Mouse (Mus musculus) urinary bladder, postnatal 10 days (tissue): ENCODE data around the gene Mb21d2.

Experiments used
- DNase-seq: peaks from one replicate; pipeline ENCODE4 v3.0.0; 2022; ENCODE audit warnings: low spot score

Gene Mb21d2

DNA sequence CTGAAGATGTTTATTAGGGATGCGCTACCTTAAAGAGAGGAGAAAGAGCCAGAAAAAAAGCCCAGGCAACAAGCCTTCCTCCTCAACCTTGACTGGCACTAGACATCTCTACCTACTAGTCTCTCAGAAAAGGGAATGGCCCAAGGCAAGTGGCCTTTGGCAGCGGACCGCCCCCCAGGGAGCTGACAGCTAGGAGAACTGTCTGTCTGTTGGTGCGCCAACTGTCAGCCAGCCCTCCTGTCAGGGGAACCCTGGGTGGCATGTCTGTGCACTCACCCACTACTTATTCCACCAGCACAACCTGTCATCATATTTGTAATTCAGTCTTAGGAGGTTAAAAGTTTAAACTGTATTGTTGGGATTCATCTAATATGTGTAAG, 30.3 kb downstream of the Mb21d2 start:
- no peak for DNase-seq

DNA sequence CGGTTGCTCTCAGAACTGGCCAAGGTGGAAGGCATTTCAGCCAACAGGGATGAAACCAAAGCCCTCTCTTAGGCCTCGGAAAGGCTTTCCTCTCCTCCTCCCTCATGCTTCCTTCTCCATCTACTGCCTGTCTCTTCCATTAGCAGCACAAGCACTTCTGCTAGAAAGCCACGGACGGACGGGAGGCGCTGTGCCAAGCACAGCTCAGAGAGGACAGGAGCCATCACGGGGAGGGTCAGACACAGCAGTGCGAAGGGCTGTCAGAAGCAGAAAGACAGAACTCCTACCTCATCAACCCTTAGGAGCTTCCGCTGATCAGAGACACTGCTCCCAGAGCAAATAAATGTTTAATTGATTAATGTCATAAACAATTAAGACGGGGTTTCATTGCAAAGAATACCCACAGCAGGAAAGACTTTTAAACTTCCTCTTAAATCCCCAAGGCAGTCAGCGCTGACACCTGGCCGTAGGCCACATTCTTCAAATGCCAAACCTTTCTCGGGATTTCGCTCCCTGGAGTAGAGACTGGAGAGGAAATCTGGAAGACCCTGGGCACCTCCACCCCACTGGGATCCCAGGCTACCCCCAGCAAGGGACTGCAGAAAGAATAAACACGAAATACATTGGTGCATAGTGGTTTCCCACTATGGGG, 30.8 kb downstream of the Mb21d2 start:
- no peak for DNase-seq

GRCm38 (mm10) chr16:28896571-28896970, 32.9 kb downstream of the Mb21d2 start:
- DNase-seq: no peak

GRCm38 (mm10) chr16:28894872-28895271, 34.6 kb downstream of the Mb21d2 start:
- no peak for DNase-seq

DNA sequence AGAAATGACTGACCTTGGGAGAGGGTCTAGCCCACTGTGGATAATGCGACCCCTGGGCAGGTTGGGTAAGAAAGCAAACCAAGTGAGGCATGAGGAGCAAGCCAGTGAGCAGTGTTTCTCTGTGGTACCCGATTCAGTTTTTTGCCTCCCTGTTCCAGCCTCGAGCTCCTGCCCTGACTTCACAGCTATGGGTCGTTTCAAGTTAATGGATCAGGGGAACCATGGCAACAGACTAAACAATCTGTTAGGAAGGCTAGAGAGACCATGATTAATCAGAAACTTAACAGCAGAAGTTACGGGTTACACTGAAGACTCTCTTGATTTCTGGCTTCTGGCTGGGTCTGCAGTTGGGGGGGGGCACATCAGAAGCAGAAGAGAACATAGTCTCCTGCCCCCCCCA, 36.2 kb downstream of the Mb21d2 start:
- DNase-seq: no peak

GRCm38 (mm10) chr16:28886201-28886745, 43.2 kb downstream of the Mb21d2 start:
- DNase-seq: no peak

- no peak for DNase-seq
Observed at GRCm38 (mm10) chr16:28885474-28885873, 44.0 kb downstream of the Mb21d2 start.

DNA sequence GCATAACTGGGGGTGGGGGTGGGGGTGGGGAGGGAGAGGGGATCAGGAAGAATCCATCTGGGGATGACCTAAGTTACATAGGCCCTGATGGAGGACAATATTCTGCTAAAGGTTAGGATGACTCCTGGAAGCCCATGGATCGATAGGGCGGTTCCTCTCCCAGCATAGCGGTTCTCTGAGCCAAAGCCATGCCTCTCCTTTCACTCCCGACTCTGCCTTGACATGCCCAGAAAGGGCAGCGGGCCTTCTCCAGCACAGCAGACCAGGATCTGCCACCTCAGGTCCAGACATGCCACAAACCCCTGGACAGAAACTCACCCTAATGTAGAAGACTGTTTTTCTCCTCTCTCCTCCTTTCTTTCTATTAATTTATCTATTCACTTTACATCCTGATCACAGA, 44.8 kb downstream of the Mb21d2 start:
- no peak for DNase-seq

DNA sequence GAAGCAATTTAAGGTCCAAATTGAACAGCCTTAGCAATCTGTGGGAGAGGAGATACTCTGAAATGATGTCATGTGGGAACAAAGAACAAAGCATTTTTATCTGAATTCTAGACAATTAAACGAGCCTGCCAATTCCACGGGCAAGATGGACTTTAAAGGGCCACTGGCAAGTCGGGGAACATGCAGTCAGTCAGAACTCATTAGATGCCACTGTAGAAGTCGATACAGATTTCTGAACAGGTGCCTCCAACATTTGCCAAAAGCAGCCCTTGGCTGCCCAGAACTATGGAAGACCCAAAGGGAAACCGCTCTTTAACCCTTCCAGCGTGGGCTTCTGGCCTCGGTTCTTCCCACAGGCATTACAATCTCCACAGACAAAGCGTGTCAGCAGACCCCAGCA, 45.8 kb downstream of the Mb21d2 start:
- no peak for DNase-seq

GRCm38 (mm10) chr16:28882687-28883428, 46.6 kb downstream of the Mb21d2 start:
- DNase-seq: no peak

DNA sequence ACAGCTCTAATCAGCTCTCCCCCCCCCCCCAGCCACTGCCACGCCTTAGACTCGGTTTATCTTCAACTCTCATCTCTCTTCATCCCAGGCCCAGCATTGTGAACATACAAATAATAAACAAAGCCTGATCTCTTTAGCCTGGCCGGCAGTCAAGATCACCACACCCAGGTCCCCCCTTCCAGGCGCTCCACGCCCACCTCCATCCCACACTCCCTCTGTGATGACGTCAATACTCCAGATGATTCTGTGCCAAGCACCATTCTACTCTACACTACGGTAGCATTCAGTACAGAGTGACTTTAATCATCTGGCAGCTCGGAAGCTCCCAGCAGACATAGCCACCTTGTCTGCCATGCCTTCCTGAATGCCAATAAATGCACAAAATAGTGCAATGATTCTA, 47.7 kb downstream of the Mb21d2 start:
- no peak for DNase-seq

DNA sequence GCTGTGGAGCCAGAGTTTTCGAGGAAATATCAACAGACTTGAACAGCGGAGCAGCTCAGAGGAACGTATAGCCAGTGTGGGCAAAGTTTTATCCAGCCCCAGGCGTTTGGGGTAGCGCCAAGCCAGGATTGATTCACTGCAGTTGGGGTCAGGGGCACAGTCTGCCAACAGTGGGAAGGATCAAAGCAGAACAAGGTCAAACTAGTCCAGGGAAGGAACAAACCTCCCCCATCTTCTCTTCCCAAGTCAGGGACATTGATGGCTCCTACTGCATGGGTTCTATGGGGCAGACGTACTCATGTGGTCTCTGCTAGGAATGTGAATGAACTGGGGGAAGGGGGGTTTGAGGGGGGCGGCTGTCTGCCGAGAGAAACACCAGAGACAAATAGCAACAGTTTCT, 48.7 kb downstream of the Mb21d2 start:
- no peak for DNase-seq

DNA sequence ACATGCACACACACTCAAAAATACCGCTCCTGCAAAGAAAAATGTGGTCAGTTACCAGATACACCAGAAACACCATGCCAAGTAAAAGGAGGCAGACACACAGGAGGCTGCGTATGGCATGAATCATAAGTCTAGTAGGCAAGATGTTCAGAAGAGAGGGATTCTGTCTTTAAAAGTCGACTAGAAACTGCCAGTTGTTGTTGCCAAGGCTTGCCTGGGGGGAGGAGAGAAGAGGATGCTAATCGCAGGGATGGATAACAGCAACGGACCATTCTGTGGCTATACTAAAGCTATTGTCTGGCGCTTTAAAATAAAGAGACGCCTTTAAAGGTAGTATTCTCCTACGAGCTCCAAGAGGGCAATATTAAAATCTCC, 49.2 kb downstream of the Mb21d2 start:
- DNase-seq: no peak

DNA sequence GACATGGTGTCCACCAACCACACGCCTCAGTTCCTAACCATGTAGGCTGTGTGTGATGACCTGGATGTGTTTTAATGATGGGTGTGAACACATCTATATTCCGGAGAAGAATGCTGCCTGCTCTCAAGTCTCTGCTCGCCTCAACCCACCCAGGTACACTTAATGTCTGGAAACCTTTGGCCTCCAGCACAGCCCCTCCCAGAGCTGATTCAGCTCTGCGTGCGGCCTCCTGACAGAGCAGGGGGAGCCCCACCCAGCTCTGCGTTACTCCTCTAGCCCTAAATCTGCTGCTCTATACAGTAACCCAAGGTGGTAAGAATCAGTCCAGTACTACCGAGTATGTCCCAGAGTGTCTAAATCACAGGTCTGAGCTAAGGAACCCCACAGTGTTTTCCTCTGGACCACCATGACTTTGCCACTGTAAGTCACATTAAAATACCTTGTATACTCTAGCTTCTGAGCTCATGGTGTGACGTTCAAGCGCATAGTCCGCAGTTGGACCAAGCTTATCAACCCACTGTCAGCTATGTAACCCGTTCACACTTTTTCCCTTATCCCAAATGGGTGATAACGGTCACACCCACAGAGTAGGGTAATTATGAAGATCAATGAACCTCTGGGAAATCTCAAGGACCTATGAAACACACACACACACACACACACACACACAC, 49.7 kb downstream of the Mb21d2 start:
- no peak for DNase-seq

DNA sequence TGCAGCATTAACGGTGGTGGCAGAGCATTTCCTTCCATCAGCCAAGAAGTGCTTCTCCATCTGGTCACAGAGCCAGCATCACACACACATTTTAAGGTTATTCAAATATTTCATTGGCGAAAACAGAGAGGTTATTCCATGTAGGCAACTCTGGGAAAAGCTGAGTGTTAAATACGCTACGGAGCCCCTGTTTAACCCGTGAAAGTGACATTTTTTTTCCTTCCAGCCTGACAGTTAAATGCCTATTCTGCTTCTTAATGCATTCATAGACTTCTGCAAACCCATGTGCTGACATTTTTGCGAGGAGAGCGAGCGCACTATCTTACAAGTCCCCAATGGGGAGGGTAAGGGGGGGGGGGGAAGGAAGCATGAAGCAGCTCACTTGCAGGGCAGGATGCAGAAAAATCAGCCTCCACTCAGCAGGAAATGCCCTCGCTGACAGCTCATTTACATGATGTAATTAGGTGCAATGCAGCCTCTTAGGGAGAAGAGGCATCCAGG, 52.3 kb downstream of the Mb21d2 start:
- no peak for DNase-seq

- DNase-seq: no peak
Observed at GRCm38 (mm10) chr16:28873404-28873895, 56.0 kb downstream of the Mb21d2 start.

DNA sequence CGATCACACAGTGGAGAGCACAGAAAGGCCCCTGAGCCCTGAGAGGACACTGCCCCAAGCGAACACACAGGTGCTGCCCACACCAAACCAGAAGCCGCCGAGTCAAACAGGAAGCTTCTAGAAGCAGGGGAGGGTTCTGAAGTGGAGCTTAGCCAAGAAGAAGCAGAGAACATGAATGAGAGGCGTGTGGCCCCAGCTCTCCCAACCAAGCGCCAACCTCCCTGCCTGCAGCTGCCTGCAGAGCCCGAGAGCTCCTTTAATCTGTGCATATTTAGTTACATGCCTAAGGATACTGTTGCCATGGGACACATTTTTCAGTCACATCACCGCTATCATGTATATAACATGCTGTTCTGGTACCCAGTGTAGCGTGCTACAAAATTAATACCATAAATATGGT, 58.6 kb downstream of the Mb21d2 start:
- DNase-seq: no peak

DNA sequence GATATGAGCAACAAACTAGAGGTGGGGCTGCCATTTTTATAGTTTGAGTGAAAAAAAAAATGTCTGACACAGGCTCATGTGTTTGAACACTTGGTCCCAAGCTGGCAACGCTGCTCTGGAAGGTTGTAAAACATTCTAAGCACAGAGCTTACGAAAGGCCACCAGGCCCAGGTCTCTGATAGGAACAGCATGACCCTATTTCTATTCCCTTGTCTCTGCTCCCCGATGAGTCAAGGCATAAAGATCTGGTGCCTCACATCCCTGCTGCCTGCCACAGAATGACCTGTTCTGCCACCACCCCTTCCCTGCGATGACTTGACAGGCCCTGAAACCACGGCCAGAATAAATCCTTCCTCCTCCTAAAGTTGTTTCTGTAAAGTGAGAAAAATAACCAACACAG, 59.0 kb downstream of the Mb21d2 start:
- DNase-seq: no peak

DNA sequence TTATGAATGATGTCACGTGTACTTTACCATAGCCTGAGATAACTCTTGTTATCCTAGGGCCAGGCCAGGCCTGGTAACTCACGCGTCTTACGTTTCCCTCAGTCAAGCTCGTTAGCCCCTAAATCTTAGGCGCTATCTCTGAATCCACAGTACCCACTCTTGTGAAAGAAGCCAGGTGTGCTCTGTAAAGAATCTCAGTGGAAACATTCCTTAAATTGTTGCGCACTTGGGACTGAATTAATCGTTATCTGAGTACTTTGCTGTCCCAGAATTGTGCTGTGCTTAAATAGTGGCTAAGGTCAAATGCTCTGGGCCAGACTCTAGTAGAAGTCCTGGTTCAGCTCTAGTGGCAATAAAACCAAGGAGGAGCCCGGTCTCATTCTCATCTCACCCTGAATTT, 60.6 kb downstream of the Mb21d2 start:
- no peak for DNase-seq

- no peak for DNase-seq
Observed at GRCm38 (mm10) chr16:28866584-28867295, 62.7 kb downstream of the Mb21d2 start.

DNA sequence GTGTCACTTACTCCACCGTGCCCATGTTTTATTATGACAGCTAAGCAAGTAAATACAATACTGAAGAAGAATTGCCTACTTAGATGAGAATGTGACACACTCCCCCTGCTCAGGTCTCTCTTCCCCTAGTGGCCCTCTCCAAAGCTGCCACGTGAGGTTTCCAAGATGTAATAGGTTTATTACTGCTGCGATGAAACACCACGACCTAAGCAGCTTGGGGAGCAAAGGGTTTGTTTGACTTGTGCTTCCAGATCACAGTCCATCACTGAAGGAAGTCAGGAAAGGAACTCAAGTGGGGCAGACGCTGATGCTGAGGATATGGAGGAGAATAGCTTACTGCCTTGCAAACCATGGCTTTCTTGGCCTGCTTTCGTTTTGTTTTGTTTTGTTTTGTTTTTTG, 65.9 kb downstream of the Mb21d2 start:
- DNase-seq: no peak

DNA sequence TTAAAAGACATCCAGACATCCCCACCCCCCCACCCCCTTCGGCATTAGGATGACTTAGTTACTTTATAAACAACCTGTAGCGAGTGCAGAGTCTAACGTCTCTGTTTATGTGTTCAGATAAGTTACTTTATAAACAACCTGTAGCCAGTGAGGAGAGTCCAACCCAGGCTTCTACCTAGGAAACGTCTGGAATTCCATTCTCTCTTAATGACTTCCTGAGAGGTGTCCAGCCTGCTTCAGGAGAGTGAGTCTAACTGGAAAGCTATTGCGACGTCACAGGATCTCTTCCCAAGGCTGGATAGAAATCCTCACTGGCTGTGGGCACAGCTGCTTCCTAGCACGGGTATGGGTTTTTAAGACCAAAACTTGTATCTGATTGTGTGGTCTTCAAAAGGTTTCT, 67.4 kb downstream of the Mb21d2 start:
- DNase-seq: no peak
